Mouse (Mus musculus) thymus, adult 18-20 months (tissue): ENCODE measurements at regions not wholly inside any gene's neighbourhood (a gene's known extent, or its start where the extent isn't known, plus 50 kb on each side); places are given as distances from the start of the nearest gene placed in this dataset.

Experiments
- DNase-seq, 2 experiments: peaks; one replicate each; pipeline ENCODE4 v3.0.0; 2022; ENCODE audit warnings: mixed read lengths in 2 of 2

DNA sequence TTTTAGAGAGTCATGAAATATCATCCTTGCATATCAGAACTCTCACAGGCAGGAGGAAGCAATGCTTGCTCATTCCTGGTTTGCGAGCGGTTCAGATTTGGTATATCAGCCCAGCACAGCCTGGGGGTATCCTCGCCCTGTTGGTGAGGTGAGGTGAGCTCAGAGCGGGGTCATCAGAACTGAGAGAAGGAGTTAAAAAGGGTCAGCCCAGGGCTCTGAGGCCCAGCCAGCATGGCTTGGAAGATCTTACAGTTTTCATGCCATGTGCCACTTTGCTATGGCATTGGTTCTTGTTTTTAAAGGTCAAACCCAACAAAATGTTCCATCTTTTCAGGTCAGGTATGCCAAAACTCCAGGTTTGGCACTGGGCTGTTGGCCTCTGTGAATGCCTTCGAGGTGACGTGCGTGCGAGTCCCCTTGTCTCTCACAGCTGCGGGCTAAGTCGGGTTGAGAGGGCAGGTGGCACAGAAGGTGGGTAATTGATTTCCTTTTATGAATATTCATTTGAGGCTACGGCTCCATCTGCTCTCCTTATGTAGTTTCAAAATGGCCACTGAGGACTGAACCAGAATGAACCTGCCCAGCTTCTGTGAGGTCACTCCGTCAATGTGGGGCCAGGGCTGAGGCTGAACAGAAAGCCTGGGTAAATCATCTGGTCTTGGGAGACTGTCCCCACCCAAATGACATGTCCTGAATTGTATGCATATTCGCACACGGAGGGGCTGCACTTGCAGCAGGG, 86.3 kb downstream of the Hhipl2 start:
- DNase-seq: no peak

DNA sequence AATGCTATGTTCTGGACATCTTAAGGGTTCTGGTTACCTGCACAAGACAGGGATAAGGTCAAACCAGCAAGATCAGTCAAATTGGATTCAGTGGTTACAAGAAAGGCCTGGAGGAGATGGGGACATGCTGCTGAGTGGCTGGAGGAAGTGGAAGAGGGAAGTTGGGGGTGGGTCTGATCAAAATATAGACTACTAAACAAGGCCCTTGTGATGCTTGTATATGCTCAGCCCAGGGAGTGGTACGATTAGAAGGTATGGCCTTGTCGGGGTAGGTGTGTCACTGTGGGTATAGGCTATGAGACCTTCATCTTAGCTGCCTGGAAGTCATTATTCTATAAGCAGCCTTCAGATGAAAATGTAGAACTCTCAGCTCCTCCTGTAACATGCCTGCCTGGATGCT, 89.9 kb downstream of the Hhipl2 start:
- DNase-seq: no peak

- no peak for DNase-seq
Measured at GRCm38 (mm10) chr1:183510759-183511158, 92.7 kb downstream of the Hhipl2 start.

DNA sequence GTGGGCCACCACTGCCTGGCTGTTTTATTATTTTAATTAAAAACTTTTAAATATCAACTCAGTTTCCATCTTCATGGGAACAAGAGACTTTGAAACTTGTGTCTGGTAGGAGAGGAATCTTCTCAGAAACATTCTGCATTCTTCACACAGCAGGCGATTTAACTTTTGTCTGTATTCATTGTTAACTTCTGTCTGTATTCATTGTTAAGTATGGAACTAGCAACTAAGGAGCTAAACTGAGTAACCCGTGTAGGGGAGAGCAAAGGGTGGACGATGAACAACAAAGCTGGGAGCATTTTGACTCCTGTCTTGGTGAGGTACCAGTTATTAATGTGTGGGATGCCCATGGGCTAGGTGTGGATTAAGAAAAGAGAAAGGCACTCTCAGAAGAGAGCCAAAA, 95.9 kb downstream of the Hhipl2 start:
- no peak for DNase-seq

- no peak for DNase-seq
Measured at GRCm38 (mm10) chr1:183514281-183514983, 96.4 kb downstream of the Hhipl2 start.

GRCm38 (mm10) chr1:183514984-183515287, 96.9 kb downstream of the Hhipl2 start:
- DNase-seq: no peak

GRCm38 (mm10) chr1:183516167-183516566, 98.2 kb downstream of the Hhipl2 start:
- DNase-seq: no peak

DNA sequence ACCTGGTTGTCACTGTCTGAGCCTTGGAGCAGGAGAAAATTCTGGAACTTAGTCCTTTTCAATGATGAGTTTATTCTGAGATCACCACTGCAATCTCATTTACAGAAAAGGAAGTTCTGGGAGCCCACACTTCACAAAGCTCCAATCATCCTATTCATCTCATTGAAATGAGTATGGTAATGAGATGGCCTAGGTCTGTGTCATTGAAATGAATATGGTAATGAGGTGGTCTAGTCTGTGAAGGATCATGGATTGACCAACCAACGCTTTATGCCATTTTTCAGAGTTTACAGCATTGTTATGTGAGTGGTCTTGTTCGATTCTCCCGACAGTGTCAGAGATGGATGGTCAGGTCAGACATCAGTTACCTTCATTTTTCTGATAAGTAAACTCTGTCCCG, 99.2 kb downstream of the Hhipl2 start:
- no peak for DNase-seq

- no peak for DNase-seq
Measured at GRCm38 (mm10) chr1:183521569-183521968, 103.6 kb downstream of the Hhipl2 start.

DNA sequence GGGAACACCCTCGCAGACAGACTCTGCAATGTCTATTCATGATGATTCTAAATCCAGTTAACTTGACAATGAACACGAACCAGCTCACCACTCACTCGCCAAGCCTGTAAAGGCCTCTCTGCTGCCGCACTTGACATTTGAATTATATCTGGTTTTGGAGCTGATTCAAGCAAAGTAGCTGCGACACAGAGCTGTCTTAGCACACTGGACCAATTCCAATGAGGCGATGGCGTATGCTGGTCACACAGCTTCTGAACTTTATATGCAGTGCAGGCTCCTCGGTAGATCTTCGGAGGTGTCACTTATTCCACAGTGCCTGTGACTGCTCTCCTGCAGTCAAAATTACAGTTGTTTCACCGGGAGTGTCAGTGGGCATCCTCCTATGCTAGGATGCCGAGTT, 115.4 kb downstream of the Hhipl2 start:
- no peak for DNase-seq

DNA sequence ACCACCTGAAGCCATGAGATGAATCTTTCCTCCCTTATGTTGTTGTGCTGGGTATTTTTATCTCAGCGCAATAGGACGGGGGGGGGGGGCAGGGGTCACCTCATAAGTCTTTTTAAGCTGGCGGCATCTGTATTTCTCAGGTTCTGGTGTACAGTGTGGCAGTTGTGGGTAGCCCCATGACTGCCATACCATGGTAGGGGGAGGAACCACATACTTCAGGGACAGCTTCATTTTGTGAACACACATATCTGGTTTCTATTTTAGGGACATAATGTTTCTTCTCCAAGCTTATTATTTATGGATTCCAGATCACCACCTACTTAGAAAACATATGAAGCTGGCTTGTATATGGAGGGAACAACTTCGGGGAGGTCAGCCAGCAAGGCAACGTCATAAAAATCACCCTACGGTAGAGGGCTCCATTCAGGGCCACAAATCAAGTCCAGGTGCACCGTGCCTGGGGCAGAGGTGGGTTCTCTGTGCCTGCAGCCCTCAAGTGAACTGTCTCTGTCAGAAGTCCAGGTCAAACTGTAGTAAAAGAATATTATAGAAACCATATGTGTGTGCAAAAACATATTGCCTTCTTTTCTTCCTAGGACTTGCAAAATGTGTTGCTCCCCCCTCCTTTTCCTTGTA, 130.9 kb downstream of the Hhipl2 start:
- no peak for DNase-seq

DNA sequence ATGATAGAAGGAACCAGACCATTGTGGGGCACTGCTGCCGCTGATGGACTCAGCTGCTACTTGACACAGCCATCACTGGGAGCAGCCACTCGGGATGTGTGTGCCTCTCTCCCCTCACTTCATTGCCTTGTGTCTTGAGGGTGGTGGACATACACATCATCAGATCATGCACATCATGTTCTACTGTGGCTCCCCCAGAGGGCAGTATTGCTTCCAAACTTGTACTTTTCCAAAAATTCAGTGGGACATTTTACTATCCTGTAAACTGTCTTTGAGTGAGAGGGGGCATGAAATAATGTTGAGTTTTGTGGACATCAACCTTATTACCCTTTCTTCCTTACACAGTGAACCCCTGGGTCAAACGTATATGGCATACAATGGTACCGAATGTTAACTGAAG, 134.6 kb downstream of the Hhipl2 start:
- no peak for DNase-seq

- DNase-seq: no peak
Measured at GRCm38 (mm10) chr1:183553219-183553618, 135.2 kb downstream of the Hhipl2 start.

DNA sequence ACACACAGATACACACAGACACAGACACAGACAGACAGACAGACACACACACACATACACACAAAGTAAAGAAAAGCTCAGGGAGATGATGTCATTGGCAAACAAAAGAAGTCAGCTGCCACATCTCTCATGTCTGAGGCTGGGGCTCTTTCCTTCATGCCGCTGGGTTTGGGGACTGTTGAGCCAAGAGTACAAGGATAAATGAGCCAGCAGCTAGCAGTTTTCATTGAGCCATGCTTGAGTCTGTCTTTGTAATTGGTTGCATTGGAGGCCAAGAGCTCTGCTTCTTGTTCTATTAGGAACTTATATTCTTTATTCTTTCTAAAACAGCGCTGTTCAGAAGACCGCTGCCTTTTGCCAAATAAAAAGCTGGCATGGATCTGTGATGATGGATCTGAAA, 144.8 kb downstream of the Hhipl2 start:
- DNase-seq: no peak

DNA sequence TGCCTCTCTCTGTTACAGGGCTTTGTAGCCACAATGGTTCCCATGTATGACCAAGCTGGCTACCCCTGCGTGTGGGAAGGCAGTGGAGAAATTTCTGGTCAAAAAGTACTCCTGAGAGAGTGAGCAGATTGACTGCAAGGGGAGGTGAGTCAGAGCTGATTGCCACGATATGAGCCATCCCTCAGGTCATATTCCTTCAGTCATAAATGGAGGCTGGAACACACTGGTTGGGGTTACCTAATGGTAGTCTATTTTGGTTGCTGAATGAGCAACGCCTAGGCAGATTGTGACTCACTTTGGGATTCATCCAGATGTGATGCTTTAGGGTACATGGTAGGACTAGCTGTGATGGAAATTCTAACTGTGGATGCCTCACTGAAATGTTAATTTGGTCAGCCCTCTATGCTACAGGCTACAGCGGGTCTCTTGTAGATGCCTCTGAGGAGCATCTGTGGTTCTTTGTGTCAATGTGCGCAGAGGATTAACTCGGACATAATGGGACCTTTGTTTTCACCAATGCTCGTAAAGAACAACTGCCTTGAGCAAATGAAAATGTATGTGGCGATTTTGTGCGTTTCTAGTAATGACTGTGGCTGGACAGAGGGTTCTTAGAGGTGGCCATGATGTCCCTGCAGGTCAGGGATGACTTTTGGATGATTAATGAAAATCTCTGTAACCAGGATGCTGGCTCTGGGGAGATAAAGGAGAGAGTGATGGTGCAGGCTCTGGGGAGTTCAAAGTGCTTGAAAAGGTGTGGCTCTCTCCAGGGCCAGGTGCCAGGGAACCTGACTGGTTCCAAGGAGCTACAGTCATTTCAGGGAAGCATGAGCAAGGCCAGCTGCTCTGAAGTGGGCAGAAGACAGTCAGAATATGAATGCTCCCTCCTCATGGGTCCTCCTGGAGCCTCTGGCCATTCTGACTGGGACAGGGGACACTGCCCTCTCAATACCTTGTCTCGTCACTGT, 155.9 kb downstream of the Hhipl2 start:
- DNase-seq: no peak

GRCm38 (mm10) chr1:183584861-183585260, 166.8 kb downstream of the Hhipl2 start:
- DNase-seq: no peak

DNA sequence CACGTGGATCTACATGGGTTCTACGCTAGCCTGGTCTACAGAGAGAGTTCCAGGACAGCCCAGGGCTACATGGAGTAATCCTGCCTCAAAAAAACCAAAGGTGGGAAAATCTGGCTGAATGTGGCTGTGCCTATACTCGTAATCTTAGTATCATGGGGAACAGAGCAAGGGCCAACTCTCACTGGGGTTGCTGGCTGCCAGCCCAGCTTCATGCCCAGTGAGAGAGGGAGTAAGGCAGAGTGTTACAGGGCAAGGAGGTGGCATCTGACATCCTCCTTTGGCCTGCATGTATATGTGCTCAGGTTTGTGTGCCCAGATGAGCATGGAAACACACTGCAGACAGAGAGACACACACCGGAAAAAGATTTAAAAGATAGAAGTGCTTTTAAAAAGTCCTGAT, 168.4 kb downstream of the Hhipl2 start:
- no peak for DNase-seq

DNA sequence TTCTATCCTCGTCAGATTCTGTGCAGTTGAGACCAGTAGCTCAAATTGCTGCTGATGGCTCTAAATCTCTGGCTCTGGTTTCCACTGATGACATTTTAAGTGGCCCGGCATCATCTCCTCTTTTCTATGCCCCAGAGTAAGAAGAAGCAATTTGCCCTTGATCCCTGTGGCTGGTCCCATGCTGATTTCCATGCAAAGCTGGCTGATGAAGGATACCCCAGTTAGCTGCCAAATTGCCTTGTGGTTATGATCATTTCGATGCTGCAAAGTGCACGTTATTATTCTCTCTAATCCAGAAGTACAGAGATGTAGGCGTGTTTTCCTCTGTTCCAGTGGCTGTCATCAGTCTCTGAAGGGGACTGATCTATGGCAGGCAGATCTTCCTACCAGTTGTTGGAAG, 177.3 kb downstream of the Hhipl2 start:
- no peak for DNase-seq

GRCm38 (mm10) chr1:183600466-183600865, 182.5 kb downstream of the Hhipl2 start:
- no peak for DNase-seq

DNA sequence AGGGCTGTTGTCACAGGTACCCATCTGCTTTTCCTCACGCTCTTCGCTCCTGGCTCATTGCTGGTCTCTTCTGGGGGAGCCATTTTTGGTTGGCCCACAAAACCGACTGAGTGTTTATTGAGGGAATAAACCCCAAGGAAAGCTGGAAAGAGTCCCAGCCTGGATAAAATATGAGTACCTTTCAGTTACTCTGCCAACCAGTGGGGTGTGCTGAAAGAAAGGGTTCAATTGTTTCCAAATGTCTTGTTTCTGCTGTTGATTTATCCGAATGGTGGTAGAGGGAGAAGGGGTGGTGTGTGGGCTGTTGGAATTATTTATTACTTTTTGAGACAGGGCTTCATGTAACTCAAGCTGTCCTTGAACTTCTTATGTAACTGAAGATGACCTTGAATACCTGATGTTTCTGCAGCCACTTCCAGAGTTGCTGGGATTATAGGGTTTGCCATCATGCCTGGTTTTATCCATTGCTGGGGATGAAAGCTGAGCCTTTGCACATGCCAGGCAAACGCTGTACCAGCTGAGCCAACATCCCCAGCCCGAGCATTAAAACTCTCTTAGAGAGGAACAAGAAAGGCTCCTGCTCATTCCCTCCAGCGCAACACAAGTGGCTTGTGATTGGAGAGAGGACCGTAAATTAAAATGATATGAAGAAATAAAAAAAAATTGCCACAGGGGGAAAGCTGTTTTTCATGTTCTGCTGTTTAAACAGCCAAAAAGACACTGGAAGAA, 194.1 kb downstream of the Hhipl2 start:
- no peak for DNase-seq

GRCm38 (mm10) chr1:183619451-183620059, 201.5 kb downstream of the Hhipl2 start:
- no peak for DNase-seq

- DNase-seq: no peak
Measured at GRCm38 (mm10) chr1:183622341-183622740, 204.3 kb downstream of the Hhipl2 start.
